ENCODE assay signal across 19 mouse cellular contexts in genomic region chr4:55699161-55699560, GRCm38 (mm10).
"Had no signal": no experiment of that assay in that cellular context is flagged by ENCODE, and none has a peak within 500 bp of the region (broad histone marks: within the 10 kb centered on the region; RNA-seq: fewer than 3 reads in every experiment).

No protein-coding gene starts in this region.

- H3K9me3 ChIP-seq: midbrain, embryonic 10.5 days; midbrain, embryonic 12.5 days; neural tube, embryonic 13.5 days; neural tube, embryonic 15.5 days; stomach, embryonic 15.5 days had no signal

- H3K4me2 ChIP-seq: midbrain, embryonic 12.5 days; neural tube, embryonic 13.5 days; neural tube, embryonic 15.5 days; stomach, embryonic 15.5 days had no signal

- H3K36me3 ChIP-seq: midbrain, embryonic 10.5 days; midbrain, embryonic 12.5 days; neural tube, embryonic 13.5 days; neural tube, embryonic 15.5 days; stomach, embryonic 15.5 days had no signal

- H3K9ac ChIP-seq: lung, embryonic 14.5 days; midbrain, embryonic 12.5 days; neural tube, embryonic 13.5 days; neural tube, embryonic 15.5 days; stomach, embryonic 15.5 days had no signal

- H3K27me3 ChIP-seq: midbrain, embryonic 12.5 days; neural tube, embryonic 13.5 days; neural tube, embryonic 15.5 days; stomach, embryonic 15.5 days had no signal

- H3K4me1 ChIP-seq: neural tube, embryonic 13.5 days; neural tube, embryonic 15.5 days had no signal

- ATAC-seq: midbrain, embryonic 16.5 days had no signal

- H3K27ac ChIP-seq: midbrain, embryonic 10.5 days; midbrain, embryonic 12.5 days; neural tube, embryonic 13.5 days; neural tube, embryonic 15.5 days; stomach, embryonic 15.5 days; stomach, postnatal 0 days had no signal

- DNase-seq: lung, adult 18-20 months; lung, postnatal 10 days; lung, postnatal 4 days; midbrain, embryonic 14.5 days; retina, postnatal 1 day; right cerebral cortex, adult 18-20 months; right cerebral cortex, postnatal 25 days; thymus, adult 2 months; thymus, postnatal 25 days; thymus, postnatal 4 days had no signal

- H3K4me3 ChIP-seq: midbrain, embryonic 10.5 days; midbrain, embryonic 12.5 days; myocyte; neural tube, embryonic 13.5 days; neural tube, embryonic 15.5 days; stomach, embryonic 15.5 days had no signal
